Mouse (Mus musculus): ENCODE measurements at regions not wholly inside any gene's neighbourhood (a gene's known extent, or its start where the extent isn't known, plus 50 kb on each side); places are given as distances from the start of the nearest gene placed in this dataset.

GRCm38 (mm10) chr15:85676156-85676555 lies 58.6 kb upstream of the Ppara start:
- peaks cover 57% of the 10 kb centered on the region for H3K27me3 ChIP-seq
- 68% methylated on average over 3 of the region's 3 CpGs for WGBS (ENCODE audit: insufficient replicate concordance)
- ATAC-seq (ENCODE audit: insufficient read depth) = no peak

GRCm38 (mm10) chr15:85676871-85677270 lies 57.9 kb upstream of the Ppara start:
- no peaks in the 10 kb centered on the region for H3K9me3 ChIP-seq (replicated peaks)
- peaks cover 50% of the 10 kb centered on the region for H3K27me3 ChIP-seq
- WGBS (ENCODE audit: insufficient replicate concordance) = 64% methylated on average over 10 of the region's 10 CpGs
- no peaks in the 10 kb centered on the region for H3K36me3 ChIP-seq (replicated peaks)
- H3K4me1 ChIP-seq (replicated peaks) = no peaks in the 10 kb centered on the region
- no peak overlapping the region for H3K9ac ChIP-seq
- no peak for ATAC-seq (ENCODE audit: insufficient read depth)
- no peak overlapping the region for H3K4me3 ChIP-seq (replicated peaks)
- H3K27ac ChIP-seq (replicated peaks) = no peak overlapping the region
- H3K4me2 ChIP-seq = no peak overlapping the region

More at GRCm38 (mm10) chr15:85676156-85676555, 58.6 kb upstream of the Ppara start:
- H3K4me1 ChIP-seq (replicated peaks) = no peaks in the 10 kb centered on the region
- no peak overlapping the region for H3K4me3 ChIP-seq (replicated peaks)
- H3K36me3 ChIP-seq (replicated peaks) = no peaks in the 10 kb centered on the region
- no peaks in the 10 kb centered on the region for H3K9me3 ChIP-seq (replicated peaks)
- no peak overlapping the region for H3K27ac ChIP-seq (replicated peaks)
- H3K9ac ChIP-seq = no peak overlapping the region
- H3K4me2 ChIP-seq = no peak overlapping the region

- Histone ChIP-seq H3K4me3 (replicated peaks) (no peak overlapping the region), H3K27me3 (peaks cover 44% of the 10 kb centered on the region), H3K36me3 (replicated peaks) (no peaks in the 10 kb centered on the region), H3K4me2 (no peak overlapping the region), H3K9ac (no peak overlapping the region), H3K27ac (replicated peaks) (no peak overlapping the region), H3K4me1 (replicated peaks) (no peaks in the 10 kb centered on the region), H3K9me3 (replicated peaks) (no peaks in the 10 kb centered on the region)
- no peak for ATAC-seq (ENCODE audit: insufficient read depth)
- WGBS (ENCODE audit: insufficient replicate concordance) = 59% methylated on average over 6 of the region's 6 CpGs
These were observed 57.4 kb upstream of the Ppara start for GRCm38 (mm10) chr15:85677381-85677780.

GRCm38 (mm10) chr15:85677855-85678254 lies 56.9 kb upstream of the Ppara start:
- Histone ChIP-seq H3K9ac (no peak overlapping the region), H3K27ac (replicated peaks) (no peak overlapping the region), H3K36me3 (replicated peaks) (no peaks in the 10 kb centered on the region), H3K4me2 (no peak overlapping the region), H3K27me3 (peaks cover 40% of the 10 kb centered on the region), H3K9me3 (replicated peaks) (no peaks in the 10 kb centered on the region), H3K4me3 (replicated peaks) (no peak overlapping the region), H3K4me1 (replicated peaks) (no peaks in the 10 kb centered on the region)
- no peak for ATAC-seq (ENCODE audit: insufficient read depth)
- WGBS (ENCODE audit: insufficient replicate concordance) = 73% methylated on average over 10 of the region's 10 CpGs

GRCm38 (mm10) chr15:85678351-85678895 lies 56.4 kb upstream of the Ppara start:
- 69% methylated on average over 15 of the region's 15 CpGs for whole genome bisulfite sequencing (ENCODE audit: insufficient replicate concordance)

GRCm38 (mm10) chr15:85678981-85679708 lies 55.6 kb upstream of the Ppara start:
- 63% methylated on average over 24 of the region's 24 CpGs for WGBS (ENCODE audit: insufficient replicate concordance)
- Histone ChIP-seq H3K4me2 (no peak overlapping the region), H3K9ac (no peak overlapping the region), H3K27ac (replicated peaks) (no peak overlapping the region), H3K36me3 (replicated peaks) (no peaks in the 10 kb centered on the region), H3K4me1 (replicated peaks) (no peaks in the 10 kb centered on the region), H3K9me3 (replicated peaks) (no peaks in the 10 kb centered on the region), H3K4me3 (replicated peaks) (no peak overlapping the region), H3K27me3 (peaks cover 27% of the 10 kb centered on the region)
- no peak for ATAC-seq (ENCODE audit: insufficient read depth)

More at GRCm38 (mm10) chr15:85678351-85678895, 56.4 kb upstream of the Ppara start:
- Histone ChIP-seq H3K4me3 (replicated peaks) (no peak overlapping the region), H3K27ac (replicated peaks) (no peak overlapping the region), H3K9ac (no peak overlapping the region), H3K36me3 (replicated peaks) (no peaks in the 10 kb centered on the region), H3K9me3 (replicated peaks) (no peaks in the 10 kb centered on the region), H3K4me2 (no peak overlapping the region), H3K4me1 (replicated peaks) (no peaks in the 10 kb centered on the region), H3K27me3 (peaks cover 35% of the 10 kb centered on the region)
- ATAC-seq (ENCODE audit: insufficient read depth) = no peak

- Histone ChIP-seq H3K4me3 (replicated peaks) (no peak overlapping the region), H3K4me1 (replicated peaks) (no peaks in the 10 kb centered on the region), H3K27ac (replicated peaks) (no peak overlapping the region), H3K4me2 (no peak overlapping the region), H3K9me3 (replicated peaks) (no peaks in the 10 kb centered on the region), H3K27me3 (peaks cover 21% of the 10 kb centered on the region), H3K9ac (no peak overlapping the region), H3K36me3 (replicated peaks) (no peaks in the 10 kb centered on the region)
- no peak for ATAC-seq (ENCODE audit: insufficient read depth)
- WGBS (ENCODE audit: insufficient replicate concordance) = 66% methylated on average over 10 of the region's 10 CpGs
These were observed 54.8 kb upstream of the Ppara start for GRCm38 (mm10) chr15:85679864-85680428.

GRCm38 (mm10) chr15:85680460-85681224 lies 54.1 kb upstream of the Ppara start:
- no peak overlapping the region for H3K27ac ChIP-seq (replicated peaks)
- no peak overlapping the region for H3K9ac ChIP-seq
- WGBS (ENCODE audit: insufficient replicate concordance) = 53% methylated on average over 13 of the region's 13 CpGs

GRCm38 (mm10) chr15:85682116-85682515 lies 52.7 kb upstream of the Ppara start:
- Histone ChIP-seq H3K9ac (no peak overlapping the region), H3K4me3 (replicated peaks) (no peak overlapping the region), H3K36me3 (replicated peaks) (no peaks in the 10 kb centered on the region), H3K27ac (replicated peaks) (no peak overlapping the region), H3K4me2 (no peak overlapping the region), H3K27me3 (peaks cover 8% of the 10 kb centered on the region; the same call in 1 of the 2 replicates), H3K9me3 (replicated peaks) (no peaks in the 10 kb centered on the region), H3K4me1 (replicated peaks) (no peaks in the 10 kb centered on the region)
- 77% methylated on average over 12 of the region's 12 CpGs for WGBS (ENCODE audit: insufficient replicate concordance)
- ATAC-seq (ENCODE audit: insufficient read depth) = no peak

More at GRCm38 (mm10) chr15:85680460-85681224, 54.1 kb upstream of the Ppara start:
- Histone ChIP-seq H3K4me1 (replicated peaks) (no peaks in the 10 kb centered on the region), H3K4me3 (replicated peaks) (no peak overlapping the region), H3K27me3 (peaks cover 17% of the 10 kb centered on the region; the same call in 1 of the 2 replicates), H3K4me2 (no peak overlapping the region), H3K36me3 (replicated peaks) (no peaks in the 10 kb centered on the region), H3K9me3 (replicated peaks) (no peaks in the 10 kb centered on the region)
- no peak for ATAC-seq (ENCODE audit: insufficient read depth)

- no peak overlapping the region for H3K4me3 ChIP-seq (replicated peaks)
- H3K4me2 ChIP-seq = no peak overlapping the region
- H3K9me3 ChIP-seq (replicated peaks) = no peaks in the 10 kb centered on the region
- no peaks in the 10 kb centered on the region for H3K36me3 ChIP-seq (replicated peaks)
- WGBS (ENCODE audit: insufficient replicate concordance) = 49% methylated on average over 6 of the region's 6 CpGs
- peaks cover 5% of the 10 kb centered on the region; the same call in 1 of the 2 replicates for H3K27me3 ChIP-seq
- H3K4me1 ChIP-seq (replicated peaks) = no peaks in the 10 kb centered on the region
- no peak for ATAC-seq (ENCODE audit: insufficient read depth)
- H3K27ac ChIP-seq (replicated peaks) = no peak overlapping the region
- no peak overlapping the region for H3K9ac ChIP-seq
These were observed 52.0 kb upstream of the Ppara start for GRCm38 (mm10) chr15:85682780-85683179.

GRCm38 (mm10) chr15:85683271-85683670 lies 51.5 kb upstream of the Ppara start:
- 69% methylated on average over 6 of the region's 6 CpGs for WGBS (ENCODE audit: insufficient replicate concordance)
- ATAC-seq (ENCODE audit: insufficient read depth) = no peak
- H3K9me3 ChIP-seq (replicated peaks) = no peaks in the 10 kb centered on the region

More at GRCm38 (mm10) chr15:85683271-85683670, 51.5 kb upstream of the Ppara start:
- Histone ChIP-seq H3K4me2 (no peak overlapping the region), H3K4me1 (replicated peaks) (no peaks in the 10 kb centered on the region), H3K9ac (no peak overlapping the region), H3K36me3 (replicated peaks) (no peaks in the 10 kb centered on the region), H3K4me3 (replicated peaks) (no peak overlapping the region), H3K27me3 (peaks cover 5% of the 10 kb centered on the region; the same call in 1 of the 2 replicates), H3K27ac (replicated peaks) (no peak overlapping the region)
